Mouse (Mus musculus): ENCODE measurements around the gene Hyal6. TPM values are rescaled to one million over a fixed set of nuclear protein-coding genes. Genes with fewer than 3 reads are reported as not detected.

Hyal6 gene
- polyA plus RNA-seq (2012): not detected in 2 replicates

GRCm38 (mm10) chr6:24732945-24733344, at the start of gene Hyal6:
Gene Hyal6, plus strand, starts transcription at chr6:24733245.

DNA sequence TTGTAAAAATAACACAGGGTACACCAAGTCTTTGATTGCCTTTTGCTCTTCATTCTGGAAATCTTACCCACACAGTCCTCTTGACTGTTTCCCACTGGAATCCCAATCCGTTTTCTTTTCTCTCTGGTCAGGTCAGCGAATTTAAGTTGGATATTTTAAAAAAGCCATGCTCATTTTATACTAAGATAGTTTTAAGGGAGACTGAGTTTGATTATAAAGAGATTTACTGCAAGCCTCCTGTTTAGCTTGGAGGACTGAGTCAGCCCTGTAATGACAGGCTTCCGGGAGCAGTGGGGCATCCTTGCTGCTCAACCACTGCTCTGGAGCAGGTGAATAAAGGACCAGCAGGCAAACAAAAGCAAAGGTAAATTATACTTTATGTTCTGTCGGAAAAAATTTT, 15.0 kb downstream of the Hyal6 start, which contains the start of gene Hyal4:
Gene Hyal4, plus strand, starts transcription at position 301 of the 400 bp plus-strand sequence.

DNA sequence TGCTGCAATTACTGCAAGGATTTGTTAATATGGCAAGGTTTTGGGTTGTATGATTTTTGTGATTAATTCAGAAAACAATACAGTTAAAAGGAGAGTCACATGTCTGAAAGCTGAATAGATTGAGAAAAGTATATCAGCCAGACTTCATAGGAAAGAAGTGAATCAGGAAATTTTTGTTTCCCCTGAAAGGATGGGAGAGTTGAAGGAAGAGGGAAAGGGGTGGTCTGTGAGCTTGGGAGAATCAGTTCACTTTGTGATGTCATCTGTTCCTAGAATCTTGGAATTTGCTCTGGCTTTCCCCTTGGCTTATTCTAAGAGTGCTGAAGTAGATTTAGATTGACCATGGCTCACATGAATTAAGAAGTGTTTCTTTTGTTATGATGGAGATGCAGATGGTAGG, 57.8 kb downstream of the Hyal6 start, which contains the start of gene Spam1:
Gene Spam1, plus strand, starts transcription at position 301 of the 400 bp plus-strand sequence.

Other genes with a start within 250 kb of the Hyal6 start
- not detected in 2 replicates for gene Iqub, start 218.2 kb upstream of the Hyal6 start, polyA plus RNA-seq (2012)
- 5.2 and 9.3 TPM in 2 replicates for gene Ndufa5, start 205.2 kb upstream of the Hyal6 start, polyA plus RNA-seq (2012)
- not detected in 2 replicates for gene Asb15, start 205.1 kb upstream of the Hyal6 start, polyA plus RNA-seq (2012)
- gene Lmod2, start 135.5 kb upstream of the Hyal6 start, polyA plus RNA-seq (2012): not detected in 2 replicates
- 42.8 and 61.2 TPM in 2 replicates for gene Wasl, start 68.2 kb upstream of the Hyal6 start, polyA plus RNA-seq (2012)
- gene Hyal4, start 15.1 kb downstream of the Hyal6 start, polyA plus RNA-seq (2012): not detected in 2 replicates
- gene Spam1, start 57.9 kb downstream of the Hyal6 start, polyA plus RNA-seq (2012): not detected in 2 replicates
- gene Hyal5, start 124.8 kb downstream of the Hyal6 start, polyA plus RNA-seq (2012): not detected in 2 replicates
- not detected in 2 replicates for gene Tmem229a, start 223.1 kb downstream of the Hyal6 start, polyA plus RNA-seq (2012)